Mouse (Mus musculus): ENCODE results near the gene Gen1. TPM values are rescaled to one million over a fixed set of nuclear protein-coding genes. Genes with fewer than 3 reads are reported as not detected.
A peak's percentile ranks its signal among the peaks of the same experiment; 100 is the strongest.

Gene Gen1
- 1.1 and 1.6 TPM in 2 replicates for polyA plus RNA-seq (2014; fragmentation: Nextera tagmentation; extraction: Ambion mirVana)

DNA sequence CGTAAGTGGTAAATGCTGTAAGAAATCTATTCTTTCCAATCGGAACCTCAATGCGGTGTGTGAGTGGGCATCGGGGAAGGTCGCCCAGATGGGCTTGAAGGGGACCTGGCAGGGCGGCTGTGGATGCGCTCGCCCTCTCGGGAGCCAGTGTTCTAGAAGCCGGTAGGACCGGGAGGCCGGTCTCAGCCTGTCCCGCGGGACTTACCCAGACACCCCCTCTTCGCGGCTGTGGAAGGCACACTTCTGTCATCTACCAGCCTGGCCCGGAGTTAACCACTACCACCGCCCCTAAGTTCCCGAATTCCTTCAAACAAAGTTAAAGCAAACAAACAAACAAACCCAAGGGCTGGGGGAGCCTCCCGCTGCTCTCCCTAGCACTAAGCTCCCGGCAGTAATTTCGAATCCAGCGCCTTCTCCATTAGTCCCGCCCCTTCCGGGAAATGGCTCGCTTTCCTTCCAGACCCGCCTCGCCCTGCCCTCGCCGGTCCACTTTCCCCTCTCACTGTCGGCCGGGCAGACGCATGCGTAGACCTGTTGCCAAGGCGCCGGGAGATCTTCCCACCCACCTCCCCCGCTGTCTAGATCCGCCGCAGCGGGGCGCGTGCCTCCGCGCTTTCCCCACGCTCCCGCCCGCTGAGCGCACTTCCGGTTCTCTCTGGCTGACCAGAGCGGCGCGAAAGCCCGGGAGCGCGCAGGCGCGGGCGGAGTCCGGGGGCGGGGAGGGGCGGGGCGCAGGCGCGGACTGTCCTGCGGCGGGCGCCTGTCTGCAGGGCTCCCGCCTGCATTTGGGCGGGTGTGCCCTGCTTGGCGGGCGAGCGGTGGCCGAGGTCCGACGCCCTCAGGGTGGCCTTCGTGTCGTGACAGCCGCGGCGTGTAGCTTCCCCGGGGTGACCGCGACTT is at the start of gene Gen1, which contains the start of gene Smc6:
TSS of gene Gen1 (minus strand) at position 420 of the 900 bp plus-strand sequence.
TSS of gene Smc6 (plus strand) at position 505 of the 900 bp plus-strand sequence.
- Histone ChIP-seq H3K27ac (ENCODE audit: low read depth, low read length) (peak within 1 kb of the TSS; percentile 87), H3K27me3 (ENCODE audit: control insufficient read depth, insufficient read depth, low read length) (no peaks in the 10 kb centered on the region), H3K9ac (replicated peaks; ENCODE audit: low read depth, low read length) (peak within 1 kb of the TSS; percentile 88), H3K4me1 (ENCODE audit: control insufficient read depth, insufficient read depth, low read length) (peaks cover 27% of the 10 kb centered on the region), H3K4me2 (ENCODE audit: low read depth, low read length) (peak within 1 kb of the TSS; percentile 86), H3K4me3 (ENCODE audit: low read depth, low read length) (peak within 1 kb of the TSS; percentile 90), H3K9me3 (ENCODE audit: control insufficient read depth, low read length) (no peaks in the 10 kb centered on the region), H3K36me3 (ENCODE audit: control insufficient read depth, insufficient read depth, low read length) (no peaks in the 10 kb centered on the region)
- WGBS = under 1% methylated on average over 79 of the region's 83 CpGs
- ATAC-seq (ENCODE audit: low read depth) = peak; percentile 99

DNA sequence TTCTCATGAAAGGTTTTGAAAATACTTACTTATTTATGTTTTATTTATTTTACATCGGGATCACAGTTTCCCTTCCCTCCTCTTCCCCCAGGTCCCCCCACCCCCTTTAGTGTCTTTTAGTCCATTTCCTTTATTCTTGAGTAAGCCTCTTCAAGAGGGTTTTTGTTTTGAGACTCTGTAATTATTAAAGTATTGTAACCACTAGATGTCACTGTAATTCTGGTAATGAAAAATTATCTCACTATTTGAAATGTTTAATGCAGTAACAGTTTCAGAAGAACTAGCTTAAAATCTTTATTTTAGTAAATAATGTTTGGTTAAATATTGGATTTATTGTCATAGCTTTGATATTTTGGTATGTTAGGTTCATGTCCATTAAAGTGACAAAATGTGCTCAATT is 48.2 kb upstream of the Gen1 start:
- Histone ChIP-seq H3K36me3 (ENCODE audit: control insufficient read depth, insufficient read depth, low read length) (peaks cover 28% of the 10 kb centered on the region), H3K4me3 (ENCODE audit: low read depth, low read length) (no peak overlapping the region), H3K4me2 (ENCODE audit: low read depth, low read length) (no peak overlapping the region), H3K9me3 (ENCODE audit: control insufficient read depth, low read length) (no peaks in the 10 kb centered on the region), H3K27ac (ENCODE audit: low read depth, low read length) (no peak overlapping the region), H3K4me1 (ENCODE audit: control insufficient read depth, insufficient read depth, low read length) (no peaks in the 10 kb centered on the region), H3K27me3 (ENCODE audit: control insufficient read depth, insufficient read depth, low read length) (no peaks in the 10 kb centered on the region), H3K9ac (replicated peaks; ENCODE audit: low read depth, low read length) (no peak overlapping the region)
- WGBS = 73% methylated on average over 1 of the region's 1 CpGs
- ATAC-seq (ENCODE audit: low read depth) = no peak

DNA sequence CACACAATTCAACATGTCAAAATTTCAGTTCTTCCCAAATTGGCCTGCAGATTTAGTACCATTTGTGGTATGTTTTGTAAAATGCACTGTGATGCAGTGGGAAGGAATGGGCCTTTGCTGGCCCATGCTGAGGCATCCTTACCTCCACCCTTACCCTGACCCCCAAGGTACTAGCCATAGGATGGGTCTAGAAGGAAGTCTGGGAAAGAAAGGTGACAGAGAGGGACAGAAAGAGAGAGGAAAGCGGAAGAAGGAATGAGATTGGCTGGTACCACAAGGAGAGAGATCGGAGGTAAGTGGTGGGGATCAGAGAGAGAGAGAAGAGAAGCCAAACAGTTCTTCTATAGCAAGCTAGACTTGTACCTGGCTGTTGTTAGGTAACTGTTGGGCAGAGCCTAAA is 45.5 kb upstream of the Gen1 start:
- no peak overlapping the region for H3K4me3 ChIP-seq (ENCODE audit: low read depth, low read length)
- ATAC-seq (ENCODE audit: low read depth) = no peak
- peaks cover 19% of the 10 kb centered on the region for H3K36me3 ChIP-seq (ENCODE audit: control insufficient read depth, insufficient read depth, low read length)
- H3K9me3 ChIP-seq (ENCODE audit: control insufficient read depth, low read length) = no peaks in the 10 kb centered on the region
- H3K4me1 ChIP-seq (ENCODE audit: control insufficient read depth, insufficient read depth, low read length) = no peaks in the 10 kb centered on the region
- H3K4me2 ChIP-seq (ENCODE audit: low read depth, low read length) = no peak overlapping the region
- H3K27me3 ChIP-seq (ENCODE audit: control insufficient read depth, insufficient read depth, low read length) = no peaks in the 10 kb centered on the region
- WGBS = 100% methylated on average over 2 of the region's 2 CpGs
- H3K27ac ChIP-seq (ENCODE audit: low read depth, low read length) = no peak overlapping the region
- H3K9ac ChIP-seq (replicated peaks; ENCODE audit: low read depth, low read length) = no peak overlapping the region

DNA sequence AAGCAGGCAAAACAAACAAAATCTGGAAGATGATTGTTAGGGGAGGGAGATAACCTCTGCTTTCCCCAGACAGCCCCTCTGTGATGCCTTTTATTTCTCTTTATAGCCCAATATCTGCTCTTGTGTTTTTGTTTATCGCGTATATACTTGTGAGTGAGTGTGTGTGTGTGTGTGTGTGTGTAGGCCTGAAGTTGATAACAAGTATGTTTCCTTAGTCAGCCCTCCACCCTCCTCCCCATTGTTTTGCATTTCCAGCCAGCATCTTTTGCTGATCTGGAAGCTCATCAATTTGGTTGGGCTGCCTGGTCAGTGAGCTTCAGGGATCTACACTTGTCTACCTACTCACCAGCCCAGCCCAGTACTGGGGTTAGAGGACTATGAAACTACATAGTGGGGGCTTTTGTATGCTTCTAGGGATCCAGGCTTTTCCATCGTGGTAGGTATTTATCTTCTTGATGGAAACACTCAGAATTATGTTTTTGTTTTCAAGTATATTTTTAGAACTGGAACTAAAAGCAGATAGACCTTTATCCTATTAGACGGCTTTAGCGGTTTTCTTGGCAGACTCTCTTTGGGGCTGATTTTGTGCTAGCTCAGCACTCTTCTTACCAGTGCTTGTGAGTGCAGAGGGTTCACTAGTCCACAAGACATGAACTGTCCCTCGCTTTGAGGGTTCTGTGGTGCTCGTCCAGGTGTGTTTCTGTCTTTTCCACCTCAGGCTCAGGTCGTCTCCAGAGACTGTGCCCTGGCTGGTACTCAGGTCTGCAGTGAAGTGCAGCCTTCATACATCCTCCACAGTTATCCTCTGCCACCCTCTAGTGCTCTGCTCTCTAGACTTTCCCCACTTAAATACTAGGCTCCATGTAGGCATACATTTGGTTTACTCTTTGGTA is 41.4 kb upstream of the Gen1 start:
- no peak for ATAC-seq (ENCODE audit: low read depth)
- Histone ChIP-seq H3K9me3 (ENCODE audit: control insufficient read depth, low read length) (no peaks in the 10 kb centered on the region), H3K27me3 (ENCODE audit: control insufficient read depth, insufficient read depth, low read length) (no peaks in the 10 kb centered on the region), H3K9ac (replicated peaks; ENCODE audit: low read depth, low read length) (no peak overlapping the region), H3K27ac (ENCODE audit: low read depth, low read length) (no peak overlapping the region), H3K4me1 (ENCODE audit: control insufficient read depth, insufficient read depth, low read length) (no peaks in the 10 kb centered on the region), H3K36me3 (ENCODE audit: control insufficient read depth, insufficient read depth, low read length) (peaks cover 19% of the 10 kb centered on the region), H3K4me3 (ENCODE audit: low read depth, low read length) (no peak overlapping the region), H3K4me2 (ENCODE audit: low read depth, low read length) (no peak overlapping the region)
- WGBS = 95% methylated on average over 8 of the region's 8 CpGs

DNA sequence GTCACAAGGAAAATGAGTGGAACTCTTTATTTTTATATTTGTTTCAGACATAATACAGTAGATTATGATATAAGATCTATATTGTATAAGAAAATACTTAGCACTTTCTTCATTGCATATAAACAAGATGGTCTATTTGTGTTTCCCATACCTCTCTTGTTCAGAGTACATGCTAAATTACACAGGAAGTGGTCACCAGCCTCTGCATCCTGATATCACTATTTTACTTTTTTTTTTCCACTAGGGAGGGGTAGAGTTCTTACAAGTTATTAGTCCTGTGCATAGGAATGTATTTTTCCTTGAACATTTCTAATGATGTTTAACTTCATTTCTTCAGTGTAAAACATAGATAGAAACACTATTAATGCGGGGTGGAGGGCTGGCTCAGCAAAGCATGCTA is 35.3 kb upstream of the Gen1 start:
- peaks cover 29% of the 10 kb centered on the region for H3K36me3 ChIP-seq (ENCODE audit: control insufficient read depth, insufficient read depth, low read length)
- H3K4me2 ChIP-seq (ENCODE audit: low read depth, low read length) = no peak overlapping the region

DNA sequence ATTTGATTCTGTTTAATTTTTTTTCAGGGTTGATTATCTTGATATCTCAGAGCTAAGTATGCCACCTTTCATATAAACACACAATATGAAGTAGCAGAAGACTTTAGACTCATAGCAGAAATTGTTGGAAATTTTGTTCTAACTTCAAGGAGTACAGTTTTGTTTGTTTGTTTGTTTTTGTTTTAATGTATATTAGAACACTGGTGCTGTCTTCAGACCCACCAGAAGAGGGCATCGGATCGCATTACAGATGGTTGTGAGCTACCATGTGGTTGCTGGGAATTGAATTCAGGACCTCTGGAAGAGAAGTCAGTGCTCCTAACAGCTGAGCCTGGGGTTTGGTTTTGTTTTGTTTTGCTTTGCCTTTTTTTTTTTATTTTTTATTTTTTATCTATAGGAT is 20.8 kb upstream of the Gen1 start:
- Histone ChIP-seq H3K36me3 (ENCODE audit: control insufficient read depth, insufficient read depth, low read length) (peaks cover 33% of the 10 kb centered on the region), H3K9ac (replicated peaks; ENCODE audit: low read depth, low read length) (no peak overlapping the region), H3K4me2 (ENCODE audit: low read depth, low read length) (no peak overlapping the region), H3K9me3 (ENCODE audit: control insufficient read depth, low read length) (no peaks in the 10 kb centered on the region), H3K4me3 (ENCODE audit: low read depth, low read length) (no peak overlapping the region), H3K4me1 (ENCODE audit: control insufficient read depth, insufficient read depth, low read length) (no peaks in the 10 kb centered on the region), H3K27me3 (ENCODE audit: control insufficient read depth, insufficient read depth, low read length) (no peaks in the 10 kb centered on the region), H3K27ac (ENCODE audit: low read depth, low read length) (no peak overlapping the region)
- ATAC-seq (ENCODE audit: low read depth) = no peak
- 91% methylated on average over 2 of the region's 2 CpGs for WGBS

More for the DNA sequence above, 35.3 kb upstream of the Gen1 start:
- Histone ChIP-seq H3K4me3 (ENCODE audit: low read depth, low read length) (no peak overlapping the region), H3K9ac (replicated peaks; ENCODE audit: low read depth, low read length) (no peak overlapping the region), H3K4me1 (ENCODE audit: control insufficient read depth, insufficient read depth, low read length) (no peaks in the 10 kb centered on the region), H3K27ac (ENCODE audit: low read depth, low read length) (no peak overlapping the region), H3K27me3 (ENCODE audit: control insufficient read depth, insufficient read depth, low read length) (no peaks in the 10 kb centered on the region), H3K9me3 (ENCODE audit: control insufficient read depth, low read length) (no peaks in the 10 kb centered on the region)
- no peak for ATAC-seq (ENCODE audit: low read depth)
- 100% methylated on average over 1 of the region's 1 CpGs for WGBS

DNA sequence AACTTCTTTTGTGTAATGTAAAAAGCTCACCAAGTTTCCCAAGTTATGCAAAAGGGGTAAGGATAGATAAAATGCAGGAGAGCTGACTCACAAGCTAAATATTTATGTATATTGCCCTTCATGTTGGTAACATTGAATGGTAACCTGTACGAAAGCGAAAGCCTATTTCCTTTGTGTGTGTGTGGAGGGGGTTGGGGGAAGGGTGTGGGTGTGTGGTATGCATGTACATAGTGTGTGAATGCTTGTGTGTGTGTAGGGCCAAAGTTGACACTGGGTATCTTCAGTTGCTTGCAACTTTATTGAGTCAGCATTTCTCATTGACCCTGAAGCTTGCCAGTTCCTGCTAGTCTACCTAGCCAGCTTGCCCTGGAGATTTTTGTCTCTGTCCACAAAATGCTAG is 16.0 kb upstream of the Gen1 start:
- whole genome bisulfite sequencing = 91% methylated on average over 2 of the region's 2 CpGs
- no peak for ATAC-seq (ENCODE audit: low read depth)
- no peaks in the 10 kb centered on the region for H3K27me3 ChIP-seq (ENCODE audit: control insufficient read depth, insufficient read depth, low read length)

DNA sequence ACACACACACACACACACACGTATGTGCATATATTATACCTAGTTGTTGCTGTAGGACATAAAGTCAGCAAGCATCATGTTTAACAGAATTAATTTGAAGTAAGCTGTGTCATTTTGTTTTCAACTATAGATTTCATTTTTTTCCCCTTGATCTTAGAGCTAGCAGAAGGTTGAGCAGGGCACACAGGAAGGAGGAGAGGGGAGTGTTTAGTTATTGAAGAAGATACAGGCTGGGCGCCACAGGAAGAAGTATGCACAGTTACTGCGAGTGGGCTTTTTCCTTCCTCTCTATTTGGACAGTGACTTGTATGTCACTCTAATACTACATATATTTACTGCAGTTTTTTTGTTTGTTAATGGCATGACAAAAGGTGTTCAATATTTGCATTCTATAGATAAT is 14.3 kb upstream of the Gen1 start:
- no peaks in the 10 kb centered on the region for H3K9me3 ChIP-seq (ENCODE audit: control insufficient read depth, low read length)
- ATAC-seq (ENCODE audit: low read depth) = no peak
- H3K9ac ChIP-seq (replicated peaks; ENCODE audit: low read depth, low read length) = no peak overlapping the region
- no peak overlapping the region for H3K27ac ChIP-seq (ENCODE audit: low read depth, low read length)
- no peak overlapping the region for H3K4me3 ChIP-seq (ENCODE audit: low read depth, low read length)
- H3K4me1 ChIP-seq (ENCODE audit: control insufficient read depth, insufficient read depth, low read length) = no peaks in the 10 kb centered on the region
- H3K27me3 ChIP-seq (ENCODE audit: control insufficient read depth, insufficient read depth, low read length) = no peaks in the 10 kb centered on the region
- no peak overlapping the region for H3K4me2 ChIP-seq (ENCODE audit: low read depth, low read length)
- peaks cover 17% of the 10 kb centered on the region for H3K36me3 ChIP-seq (ENCODE audit: control insufficient read depth, insufficient read depth, low read length)
- 94% methylated on average over 3 of the region's 3 CpGs for WGBS

More for the DNA sequence above, 16.0 kb upstream of the Gen1 start:
- H3K36me3 ChIP-seq (ENCODE audit: control insufficient read depth, insufficient read depth, low read length) = peaks cover 28% of the 10 kb centered on the region
- no peaks in the 10 kb centered on the region for H3K9me3 ChIP-seq (ENCODE audit: control insufficient read depth, low read length)
- H3K4me2 ChIP-seq (ENCODE audit: low read depth, low read length) = no peak overlapping the region
- H3K4me1 ChIP-seq (ENCODE audit: control insufficient read depth, insufficient read depth, low read length) = no peaks in the 10 kb centered on the region
- no peak overlapping the region for H3K9ac ChIP-seq (replicated peaks; ENCODE audit: low read depth, low read length)
- no peak overlapping the region for H3K27ac ChIP-seq (ENCODE audit: low read depth, low read length)
- no peak overlapping the region for H3K4me3 ChIP-seq (ENCODE audit: low read depth, low read length)
